ENCODE assay signal across 8 mouse cellular contexts in genomic region chr3:9960696-9961095, GRCm38 (mm10).
DNase-seq lines count a peak whose midpoint lies in the region; ATAC-seq and TF ChIP-seq lines count a peak whose summit lies in the region.

No protein-coding gene starts in this region.

- H3K9me3 ChIP-seq in forebrain, embryonic 13.5 days (replicated peaks): no peaks in the 10 kb centered on the region
- no peaks in the 10 kb centered on the region for H3K9me3 ChIP-seq in forebrain, embryonic 11.5 days (ENCODE audit: control insufficient read depth, low read length)
- H3K9me3 ChIP-seq in forebrain, embryonic 16.5 days (ENCODE audit: control insufficient read depth, low read length): no peaks in the 10 kb centered on the region
- H3K9me3 ChIP-seq in lung, postnatal 0 days (ENCODE audit: low read length): no peaks in the 10 kb centered on the region

- TF ChIP-seq CTCF in lung, adult 2 months (IDR thresholded peaks at IDR 0.05; ENCODE audit: insufficient read depth, low read length): no peak
- TF ChIP-seq CTCF in lung, postnatal 0 days (IDR thresholded peaks at IDR 0.05): peak; percentile 65

- H3K27ac ChIP-seq in forebrain, embryonic 13.5 days: peak overlapping the region; percentile 59
- H3K27ac ChIP-seq in forebrain, embryonic 11.5 days (ENCODE audit: low read depth, low read length): no peak overlapping the region
- peak overlapping the region; percentile 71 for H3K27ac ChIP-seq in forebrain, embryonic 16.5 days (ENCODE audit: low read length)
- H3K27ac ChIP-seq in lung, postnatal 0 days (ENCODE audit: low read length): no peak overlapping the region

- 50% methylated on average over 7 of the region's 7 CpGs for WGBS in forebrain, embryonic 13.5 days
- 56% methylated on average over 7 of the region's 7 CpGs for WGBS in forebrain, embryonic 11.5 days
- 52% methylated on average over 7 of the region's 7 CpGs for WGBS in lung, adult 2 months
- 35% methylated on average over 7 of the region's 7 CpGs for WGBS in forebrain, embryonic 16.5 days
- WGBS in lung, postnatal 0 days: 40% methylated on average over 7 of the region's 7 CpGs

- H3K4me3 ChIP-seq in forebrain, embryonic 13.5 days: no peak overlapping the region
- no peak overlapping the region for H3K4me3 ChIP-seq in forebrain, embryonic 11.5 days (ENCODE audit: low read depth, low read length)
- no peak overlapping the region for H3K4me3 ChIP-seq in lung, adult 2 months (replicated peaks; ENCODE audit: extremely low read depth, low read depth, low read length)
- H3K4me3 ChIP-seq in forebrain, embryonic 16.5 days (replicated peaks; ENCODE audit: low read length): no peak overlapping the region
- H3K4me3 ChIP-seq in lung, postnatal 0 days (ENCODE audit: low read depth, low read length): no peak overlapping the region

- no peaks in the 10 kb centered on the region; the same call in 1 of the 2 replicates for H3K4me1 ChIP-seq in forebrain, embryonic 13.5 days
- no peaks in the 10 kb centered on the region for H3K4me1 ChIP-seq in forebrain, embryonic 11.5 days (replicated peaks; ENCODE audit: control insufficient read depth, insufficient read depth, low read length)
- H3K4me1 ChIP-seq in lung, adult 2 months (ENCODE audit: control insufficient read depth, insufficient read depth, low read length): no peaks in the 10 kb centered on the region
- no peaks in the 10 kb centered on the region for H3K4me1 ChIP-seq in forebrain, embryonic 16.5 days (replicated peaks; ENCODE audit: control insufficient read depth, insufficient read depth, low read length)
- no peaks in the 10 kb centered on the region for H3K4me1 ChIP-seq in lung, postnatal 0 days (ENCODE audit: insufficient read depth, low read depth, low read length)

- H3K36me3 ChIP-seq in forebrain, embryonic 13.5 days (ENCODE audit: poor library complexity, severe bottlenecking): no peaks in the 10 kb centered on the region
- H3K36me3 ChIP-seq in forebrain, embryonic 11.5 days (ENCODE audit: control insufficient read depth, insufficient read depth, low read length): no peaks in the 10 kb centered on the region
- no peaks in the 10 kb centered on the region for H3K36me3 ChIP-seq in forebrain, embryonic 16.5 days (ENCODE audit: control insufficient read depth, insufficient read depth)
- no peaks in the 10 kb centered on the region for H3K36me3 ChIP-seq in lung, postnatal 0 days (ENCODE audit: insufficient read depth, low read length)

- TF ChIP-seq EP300 in lung, postnatal 0 days (IDR thresholded peaks at IDR 0.05): peak; percentile 26; the same call in 1 of the 2 replicates

- no peak overlapping the region for H3K4me2 ChIP-seq in forebrain, embryonic 13.5 days
- H3K4me2 ChIP-seq in forebrain, embryonic 11.5 days (ENCODE audit: low read depth, low read length, severe bottlenecking): no peak overlapping the region
- H3K4me2 ChIP-seq in forebrain, embryonic 16.5 days (ENCODE audit: low read length): no peak overlapping the region
- no peak overlapping the region for H3K4me2 ChIP-seq in lung, postnatal 0 days (replicated peaks; ENCODE audit: low read depth, low read length)

- no peaks in the 10 kb centered on the region for H3K27me3 ChIP-seq in forebrain, embryonic 13.5 days
- no peaks in the 10 kb centered on the region for H3K27me3 ChIP-seq in forebrain, embryonic 11.5 days (ENCODE audit: control insufficient read depth, insufficient read depth, low read length)
- H3K27me3 ChIP-seq in forebrain, embryonic 16.5 days (replicated peaks; ENCODE audit: control insufficient read depth, insufficient read depth, low read length): no peaks in the 10 kb centered on the region
- H3K27me3 ChIP-seq in lung, postnatal 0 days (replicated peaks; ENCODE audit: insufficient read depth, low read length): 0 out of 2 replicates have a peak, but pooled peaks cover 5% of the 10 kb centered on the region

- peak; percentile 45; the same call in 1 of the 2 replicates for ATAC-seq in forebrain, embryonic 13.5 days
- ATAC-seq in forebrain, embryonic 11.5 days (replicated peaks; ENCODE audit: low FRiP score): no peak
- ATAC-seq in forebrain, embryonic 16.5 days: peak; percentile 66
- peak; percentile 77 for ATAC-seq in lung, postnatal 0 days
- ATAC-seq in inflammation-experienced regulatory T-cells, adult 6 months: no peak

- no peak for TF ChIP-seq POLR2A in lung, adult 2 months (IDR thresholded peaks at IDR 0.05; ENCODE audit: borderline replicate concordance, extremely low read depth, low read depth, low read length)

- no peak overlapping the region for H3K9ac ChIP-seq in forebrain, embryonic 13.5 days
- H3K9ac ChIP-seq in forebrain, embryonic 11.5 days (ENCODE audit: low read length): no peak overlapping the region
- H3K9ac ChIP-seq in forebrain, embryonic 16.5 days (replicated peaks; ENCODE audit: low read depth, low read length): no peak overlapping the region
- no peak overlapping the region for H3K9ac ChIP-seq in lung, postnatal 0 days (replicated peaks; ENCODE audit: low read depth)

- DNase-seq in forebrain, embryonic 11.5 days (ENCODE audit: low spot score): no peak
- peak; percentile 48 to 68 for DNase-seq in lung, adult 18-20 months
- DNase-seq in lung, adult 2 months: no peak
- peak; percentile 81 for DNase-seq in lung, postnatal 0 days (ENCODE audit: low spot score)
- DNase-seq in T-cell, adult 2 months (ENCODE audit: low spot score): no peak

Comparison
In these comparisons a context has a peak if more than half of its experiments do, and no peak if none do; other contexts are left out.
1. ATAC-seq: peak in forebrain, embryonic 13.5 days (single experiment), forebrain, embryonic 16.5 days (single experiment) and lung, postnatal 0 days (single experiment); none in forebrain, embryonic 11.5 days (single experiment) and inflammation-experienced regulatory T-cells, adult 6 months (single experiment).
2. H3K27ac ChIP-seq: peak in forebrain, embryonic 13.5 days (single experiment) and forebrain, embryonic 16.5 days (single experiment); none in forebrain, embryonic 11.5 days (single experiment) and lung, postnatal 0 days (single experiment).
3. DNase-seq: peak in lung, adult 18-20 months (2 of 2) and lung, postnatal 0 days (single experiment); none in forebrain, embryonic 11.5 days (single experiment), lung, adult 2 months (single experiment) and T-cell, adult 2 months (single experiment).